Mouse (Mus musculus): ENCODE measurements around the gene Cutal. TPM values are rescaled to one million over a fixed set of nuclear protein-coding genes. Genes with fewer than 3 reads are reported as not detected.
"Not testable (repeated sequence)": the region's sequence is repeated elsewhere in the genome, so short reads cannot be mapped to it uniquely, and the experiment has no call there.

Gene Cutal
- 0.30 and 0.62 TPM in 2 replicates for polyA plus RNA-seq (2015; fragmentation: Nextera tagmentation; extraction: Ambion mirVana)

DNA sequence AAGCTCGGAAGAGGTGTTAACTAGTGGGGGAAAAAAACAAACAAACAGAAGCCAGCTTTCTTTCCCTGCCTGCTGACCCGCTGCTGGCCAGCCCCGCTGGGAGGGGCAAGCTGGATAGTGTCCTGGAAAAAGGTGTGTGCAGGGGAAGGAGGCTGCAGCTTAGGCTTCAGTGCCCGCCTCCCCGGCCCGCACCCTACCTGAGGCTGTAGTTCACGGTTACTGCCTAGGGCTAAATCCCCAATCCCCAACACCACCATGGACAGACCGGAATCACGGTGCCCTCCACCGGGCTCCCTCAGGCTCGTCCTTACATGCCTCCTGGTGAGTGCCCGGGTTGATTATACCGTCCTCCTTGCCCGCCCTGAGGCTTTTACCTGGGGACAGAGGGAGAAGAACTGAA is at the start of gene Cutal:
Gene Cutal (plus strand): TSS at position 126 of the 400 bp plus-strand sequence.
- no peak for DNase-seq (ENCODE audit: low spot score)

DNA sequence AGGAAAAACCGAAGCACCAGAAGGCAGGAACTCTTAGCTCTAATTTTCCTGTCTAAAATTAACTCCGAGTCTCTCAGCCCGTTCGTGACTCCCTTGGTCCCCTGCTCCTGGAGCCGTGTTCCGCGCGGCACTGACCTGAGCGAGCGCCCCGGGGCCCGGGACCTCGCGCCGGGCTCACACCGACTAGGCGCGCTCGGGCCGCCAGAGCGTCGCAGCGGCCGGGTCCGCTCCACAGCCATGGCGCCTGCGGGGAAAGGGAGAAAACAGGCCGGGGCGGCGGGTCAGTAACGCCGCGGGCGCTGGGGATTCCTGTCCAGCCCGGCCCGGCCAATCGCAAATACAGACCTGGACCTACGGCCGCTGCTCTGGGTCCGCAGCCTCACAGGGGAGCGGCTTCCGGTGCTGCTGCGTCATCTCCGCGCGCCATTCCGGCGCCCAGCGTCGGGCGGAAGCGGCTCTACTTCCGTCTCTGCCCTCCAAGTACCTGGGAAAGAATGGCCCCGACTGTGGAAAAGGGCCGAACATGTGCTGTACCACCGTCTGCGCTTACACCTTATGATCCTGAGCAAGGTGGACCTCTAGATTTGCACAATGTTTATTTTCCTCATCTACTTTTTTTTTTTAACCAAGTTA is 48.3 kb upstream of the Cutal start, which contains the start of gene Fbxw2:
Gene Fbxw2 (minus strand): TSS at position 485 of the 633 bp plus-strand sequence.
- DNase-seq (ENCODE audit: low spot score) = peak; percentile 90

GRCm38 (mm10) chr2:34826460-34827231 is 47.5 kb upstream of the Cutal start:
- no peak for DNase-seq (ENCODE audit: low spot score)

GRCm38 (mm10) chr2:34827591-34827990 is 46.6 kb upstream of the Cutal start:
- DNase-seq (ENCODE audit: low spot score) = no peak

DNA sequence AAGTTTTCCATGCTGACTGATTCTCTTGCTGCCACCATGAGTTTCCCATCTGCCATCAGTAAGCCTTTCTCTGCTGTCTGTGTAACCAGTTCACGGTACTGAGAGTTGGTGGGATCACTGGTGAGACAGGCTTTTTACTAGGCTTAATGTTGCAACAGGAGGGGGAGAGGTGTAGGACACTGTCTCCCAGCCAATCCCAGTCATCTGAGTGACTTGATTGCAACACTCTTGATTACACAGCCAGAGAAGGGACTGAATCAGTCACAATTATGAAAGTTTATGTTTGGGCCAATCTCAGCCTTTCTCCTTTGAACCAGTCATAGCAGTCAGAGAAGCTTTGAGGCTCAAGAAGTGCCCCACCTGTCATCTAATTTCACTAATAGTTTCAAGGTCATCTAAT is 46.2 kb upstream of the Cutal start:
- DNase-seq (ENCODE audit: low spot score) = no peak

GRCm38 (mm10) chr2:34830066-34830465 is 44.1 kb upstream of the Cutal start:
- DNase-seq (ENCODE audit: low spot score) = not testable (repeated sequence)

GRCm38 (mm10) chr2:34832766-34833457 is 41.3 kb upstream of the Cutal start, which contains the start of gene Gm34653:
Gene Gm34653 (plus strand): TSS chr2:34833007.
- DNase-seq (ENCODE audit: low spot score) = not testable (repeated sequence)

DNA sequence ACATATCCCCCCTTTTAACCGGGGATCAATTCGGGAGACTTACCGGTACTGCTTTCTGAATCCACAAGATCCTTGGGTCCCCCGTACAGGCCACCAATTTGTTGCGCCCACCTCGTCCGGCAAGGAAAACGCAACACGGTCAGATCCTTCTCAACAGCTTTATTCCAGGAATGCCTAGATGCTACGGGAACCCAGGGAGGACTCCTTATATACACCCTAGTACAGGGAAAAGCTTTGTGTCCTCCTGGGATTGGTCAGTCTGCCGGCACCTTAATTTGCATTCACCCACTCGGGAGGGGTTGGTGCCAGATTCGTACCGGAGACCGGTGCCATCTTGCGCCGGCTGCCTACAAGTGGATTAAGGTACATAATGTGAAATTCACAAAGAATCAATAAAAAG is 40.6 kb upstream of the Cutal start:
- DNase-seq (ENCODE audit: low spot score) = no peak

GRCm38 (mm10) chr2:34835669-34836068 is 38.5 kb upstream of the Cutal start:
- no peak for DNase-seq (ENCODE audit: low spot score)

- DNase-seq (ENCODE audit: low spot score) = not testable (repeated sequence)
Measured at GRCm38 (mm10) chr2:34840143-34840542, 34.1 kb upstream of the Cutal start.

- no peak for DNase-seq (ENCODE audit: low spot score)
Measured at GRCm38 (mm10) chr2:34841706-34842105, 32.5 kb upstream of the Cutal start.

DNA sequence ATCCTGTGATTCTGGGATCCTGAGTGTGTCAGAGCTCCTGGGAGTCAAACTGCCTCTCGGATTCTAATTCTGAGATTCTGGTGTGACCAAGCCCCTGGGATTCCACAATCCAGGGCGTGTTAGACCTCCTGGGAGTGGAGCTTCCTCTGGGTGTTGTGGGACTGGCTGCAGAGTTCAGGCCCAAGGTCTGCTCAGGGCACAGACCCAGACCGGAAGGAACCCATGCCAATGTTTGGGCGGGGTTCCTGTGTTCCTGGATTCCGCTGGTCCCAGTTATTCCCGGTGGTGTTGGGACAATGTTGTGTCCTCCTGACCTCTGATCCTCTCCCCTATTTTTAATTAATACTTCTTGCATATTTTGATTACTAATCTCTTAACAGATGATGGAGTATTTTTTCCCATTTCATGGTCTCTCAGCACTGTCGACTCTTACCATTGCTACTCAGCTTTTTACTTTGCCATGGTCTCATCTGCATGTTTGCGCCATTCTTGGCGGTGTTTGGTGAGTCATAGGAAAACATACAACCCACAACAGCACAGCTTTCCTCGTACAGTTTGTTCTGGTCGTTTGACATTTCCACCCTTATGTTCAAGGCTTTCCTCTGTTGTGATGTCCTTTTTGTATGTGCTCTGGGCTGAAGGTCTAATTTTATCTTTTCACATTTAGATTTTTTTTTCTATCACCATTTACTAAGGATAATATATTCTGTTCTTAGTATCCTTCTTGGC is 30.8 kb upstream of the Cutal start:
- no peak for DNase-seq (ENCODE audit: low spot score)

GRCm38 (mm10) chr2:34847702-34848101 is 26.5 kb upstream of the Cutal start:
- DNase-seq (ENCODE audit: low spot score) = no peak

GRCm38 (mm10) chr2:34855265-34855664 is 18.9 kb upstream of the Cutal start:
- no peak for DNase-seq (ENCODE audit: low spot score)

GRCm38 (mm10) chr2:34857728-34858127 is 16.5 kb upstream of the Cutal start:
- DNase-seq (ENCODE audit: low spot score) = no peak

- DNase-seq (ENCODE audit: low spot score) = peak; percentile 25
Measured at GRCm38 (mm10) chr2:34869680-34870079, 4.5 kb upstream of the Cutal start.

GRCm38 (mm10) chr2:34870520-34871474 is 3.4 kb upstream of the Cutal start:
- peak; percentile 100 for DNase-seq (ENCODE audit: low spot score)

- no peak for DNase-seq (ENCODE audit: low spot score)
Measured at GRCm38 (mm10) chr2:34874816-34875345, 685 bp downstream of the Cutal start, which contains the start of gene Psmd5. Gene Psmd5 (minus strand): TSS chr2:34874968.

- DNase-seq (ENCODE audit: low spot score) = no peak
Measured at GRCm38 (mm10) chr2:34880054-34880453, 5.9 kb downstream of the Cutal start.

- DNase-seq (ENCODE audit: low spot score) = no peak
Measured at GRCm38 (mm10) chr2:34882757-34883156, 8.6 kb downstream of the Cutal start.

Data from thymus, postnatal 0 days (tissue).